Mouse (Mus musculus): ENCODE data around the gene Bzw1.
"Not testable (repeated sequence)": the region's sequence is repeated elsewhere in the genome, so short reads cannot be mapped to it uniquely, and the experiment has no call there.

Gene Bzw1

DNA sequence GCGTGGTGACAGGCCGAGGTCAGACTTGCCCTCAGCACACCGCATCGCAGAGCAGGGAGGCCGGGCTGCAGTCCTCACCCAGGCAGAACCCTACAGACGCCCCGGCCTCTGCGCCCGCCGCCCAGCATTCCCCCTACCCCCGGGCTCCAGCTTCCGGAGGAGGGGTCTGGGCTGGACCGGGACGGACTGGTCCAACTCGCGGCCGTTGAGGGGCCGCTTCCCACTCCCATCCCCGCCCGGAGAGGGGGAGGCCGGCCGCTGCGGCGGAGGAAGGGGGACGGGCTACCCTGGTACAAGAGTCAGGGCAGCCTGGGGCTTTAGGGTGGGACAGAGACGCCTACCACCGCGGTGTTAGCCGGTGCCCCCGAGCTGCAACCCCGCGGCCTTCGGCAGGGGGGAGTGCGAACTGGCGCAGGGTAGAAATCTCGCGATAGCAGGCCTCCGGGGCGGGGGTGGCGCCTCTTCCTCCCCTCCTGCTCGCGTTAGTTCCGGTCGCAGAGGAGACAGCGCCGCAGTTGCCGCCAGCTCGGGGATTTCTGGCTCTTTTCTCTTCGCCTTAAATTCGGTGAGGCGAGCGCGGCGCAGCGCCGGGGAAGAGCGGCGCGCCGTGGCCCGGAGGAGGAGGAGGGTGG lies at the start of gene Bzw1:
TSS of gene Bzw1 (plus strand) at position 247 of the 632 bp plus-strand sequence.
- peak; percentile 87 for DNase-seq (ENCODE audit: low spot score)

DNA sequence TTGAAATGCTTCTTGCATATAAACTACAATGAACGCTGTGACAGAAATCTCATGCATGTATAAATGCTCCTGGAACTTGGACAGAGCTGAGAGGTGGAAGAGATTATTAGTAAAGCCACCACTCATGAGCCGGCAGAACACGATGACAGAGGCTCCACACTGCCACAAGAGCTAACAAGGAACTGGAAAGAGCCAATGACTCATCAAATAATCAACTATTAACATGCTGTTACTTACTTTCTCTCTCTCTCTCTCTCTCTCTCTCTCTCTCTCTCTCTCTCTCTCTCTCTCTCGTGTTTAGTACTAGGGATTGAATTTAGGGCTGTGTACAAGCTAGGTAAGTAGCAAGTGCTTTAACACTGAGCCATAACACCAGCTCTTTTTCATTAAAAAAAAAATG lies 48.8 kb upstream of the Bzw1 start:
- DNase-seq (ENCODE audit: low spot score) = no peak

DNA sequence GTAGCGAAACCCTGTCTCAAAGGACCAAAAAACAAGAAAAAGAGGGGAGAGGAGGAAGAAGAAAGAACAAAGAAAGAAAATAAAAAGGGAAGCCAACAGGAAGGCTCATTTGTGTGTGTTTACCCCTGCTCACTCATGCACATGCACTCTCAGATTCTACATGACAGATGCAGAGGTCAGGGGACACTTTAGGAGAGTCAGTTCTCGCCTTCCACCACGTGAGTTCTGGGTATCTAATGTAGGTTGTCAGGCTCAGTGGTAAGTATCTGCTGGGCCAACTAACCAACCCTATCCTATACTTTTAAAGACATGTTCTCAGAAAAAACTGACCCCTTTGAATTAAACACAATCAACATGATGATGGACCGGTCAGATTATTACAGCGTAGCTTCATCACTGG lies 48.1 kb upstream of the Bzw1 start:
- no peak for DNase-seq (ENCODE audit: low spot score)

DNA sequence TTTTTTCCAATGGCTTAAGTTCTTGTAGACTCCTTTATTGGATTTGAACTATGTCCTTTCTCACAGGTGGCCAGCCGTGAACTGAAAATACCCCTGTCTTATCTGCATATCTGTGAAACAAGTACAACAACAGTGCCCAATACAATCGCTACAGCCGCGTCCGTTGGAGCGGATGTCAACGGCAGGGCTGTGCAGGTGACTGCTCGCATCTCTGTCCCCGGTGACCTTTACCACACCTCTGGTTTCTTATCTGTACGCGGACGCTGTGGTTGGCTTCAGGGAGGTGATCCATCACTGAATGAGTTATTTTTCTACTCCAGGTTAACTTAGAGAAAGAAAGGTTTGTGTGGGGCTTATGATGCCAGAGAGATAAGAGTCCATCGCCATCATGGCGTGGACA lies 46.5 kb upstream of the Bzw1 start:
- no peak for DNase-seq (ENCODE audit: low spot score)

DNA sequence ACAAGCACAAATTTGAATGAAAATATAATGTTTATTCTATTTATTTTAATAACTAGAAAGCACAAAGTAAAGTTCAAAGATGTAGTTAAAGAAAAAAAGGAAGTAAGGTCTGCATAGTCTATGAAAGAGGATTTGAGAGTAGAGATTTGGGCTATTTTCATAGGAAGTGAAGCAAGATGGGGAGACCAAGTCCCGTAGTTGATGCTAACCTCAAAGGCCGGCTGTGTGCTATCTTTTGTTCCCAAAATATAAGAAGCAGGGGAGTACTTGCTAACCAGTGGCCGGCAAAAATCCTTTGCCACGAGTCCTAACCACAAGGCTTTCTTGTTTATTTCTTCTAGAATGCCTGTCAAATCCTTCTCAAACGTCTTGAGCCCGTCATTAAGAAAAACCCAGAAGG lies 44.0 kb upstream of the Bzw1 start:
- DNase-seq (ENCODE audit: low spot score) = no peak

DNA sequence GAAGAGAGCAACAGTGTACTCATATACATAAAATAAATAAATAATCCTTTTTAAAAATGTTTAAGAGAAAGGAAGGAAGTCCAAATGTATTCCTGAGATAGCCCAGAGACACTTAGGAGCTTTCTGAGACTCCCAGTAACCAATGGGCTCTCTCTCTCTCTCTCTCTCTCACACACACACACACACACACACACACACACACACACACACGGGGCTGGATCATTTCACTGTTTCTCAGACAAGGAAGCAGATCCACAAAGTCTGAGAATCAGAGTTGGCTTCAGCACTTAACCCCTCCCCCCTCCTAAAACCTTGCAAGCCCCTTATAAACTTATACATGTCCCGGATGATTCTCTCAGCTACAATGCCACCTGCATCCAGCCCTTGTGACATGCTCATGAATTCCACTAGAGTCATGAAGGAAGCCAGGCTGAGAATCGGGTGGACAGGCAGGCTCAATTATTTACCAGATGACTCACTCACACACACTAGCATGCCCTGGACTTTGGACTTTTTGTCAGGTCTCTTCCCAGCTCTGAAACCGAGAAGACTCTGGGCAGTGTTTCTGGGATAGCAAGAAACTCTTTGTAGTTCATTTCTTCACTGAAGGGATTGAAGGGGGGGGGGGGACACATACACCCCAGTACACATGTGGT lies 39.3 kb upstream of the Bzw1 start:
- DNase-seq (ENCODE audit: low spot score) = no peak

DNA sequence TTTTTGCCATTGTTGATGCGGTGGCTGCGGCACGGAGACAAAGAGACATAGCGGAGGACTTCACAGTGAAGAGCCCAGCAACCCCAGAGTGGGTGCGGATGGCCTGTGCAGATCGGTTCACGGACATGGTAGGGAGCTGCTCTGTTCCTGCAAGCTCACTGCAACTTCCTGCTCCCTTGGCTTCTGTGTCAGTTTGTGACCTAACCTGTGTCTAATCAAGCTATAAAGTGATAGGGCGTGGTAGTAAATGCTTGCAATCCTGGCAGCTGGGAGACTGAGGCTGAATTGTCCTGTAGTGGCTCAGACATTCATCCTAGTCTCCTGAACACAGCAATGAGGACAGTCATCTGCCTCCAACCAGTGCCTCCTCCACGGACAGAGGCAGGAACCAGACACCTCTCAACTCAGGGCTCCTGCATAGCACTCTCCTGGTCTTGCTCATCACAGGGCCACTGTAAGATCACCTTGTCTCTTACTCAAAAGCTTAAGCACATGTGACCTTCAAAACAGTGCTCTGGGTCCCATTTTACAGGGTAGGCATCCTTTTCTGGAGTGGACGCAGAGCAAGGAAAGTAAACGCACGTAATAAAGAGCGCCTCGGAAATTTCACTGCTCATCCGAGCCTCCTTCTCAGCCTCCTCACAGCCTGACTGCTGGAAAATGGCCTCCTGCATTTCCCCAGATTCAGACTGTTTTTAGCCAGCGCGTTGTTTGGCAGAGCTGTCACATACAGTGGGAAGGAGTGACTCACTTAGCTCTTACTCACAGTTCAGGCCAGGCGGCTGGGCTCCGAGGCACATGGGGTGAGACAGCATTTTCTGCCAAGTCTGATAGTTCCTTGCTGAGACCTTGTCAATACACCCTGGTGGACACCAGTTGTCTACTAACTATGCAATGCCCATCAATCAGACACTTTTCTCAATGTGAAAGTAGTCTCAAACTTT lies 33.5 kb upstream of the Bzw1 start:
- DNase-seq (ENCODE audit: low spot score) = peak; percentile 12

DNA sequence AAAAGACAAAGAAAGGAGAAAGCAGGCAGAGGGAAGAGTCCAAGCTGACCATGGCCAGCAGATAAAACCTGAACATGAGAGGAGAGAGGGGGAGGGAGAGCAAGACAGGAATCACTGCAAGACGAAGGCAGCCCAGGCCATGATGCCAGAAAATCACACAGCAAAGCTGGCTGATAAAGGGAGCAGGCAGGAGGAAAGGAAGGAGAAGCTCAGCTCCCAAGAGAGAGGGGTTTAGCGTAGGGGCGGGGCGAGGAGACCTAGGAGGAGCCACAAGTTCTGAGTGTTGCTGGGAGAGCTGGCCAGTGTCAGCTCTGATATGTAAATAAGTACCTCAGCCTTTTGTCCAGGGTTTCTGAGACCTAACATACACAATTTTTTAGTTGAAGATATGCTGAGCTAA lies 30.4 kb upstream of the Bzw1 start:
- DNase-seq (ENCODE audit: low spot score) = no peak

DNA sequence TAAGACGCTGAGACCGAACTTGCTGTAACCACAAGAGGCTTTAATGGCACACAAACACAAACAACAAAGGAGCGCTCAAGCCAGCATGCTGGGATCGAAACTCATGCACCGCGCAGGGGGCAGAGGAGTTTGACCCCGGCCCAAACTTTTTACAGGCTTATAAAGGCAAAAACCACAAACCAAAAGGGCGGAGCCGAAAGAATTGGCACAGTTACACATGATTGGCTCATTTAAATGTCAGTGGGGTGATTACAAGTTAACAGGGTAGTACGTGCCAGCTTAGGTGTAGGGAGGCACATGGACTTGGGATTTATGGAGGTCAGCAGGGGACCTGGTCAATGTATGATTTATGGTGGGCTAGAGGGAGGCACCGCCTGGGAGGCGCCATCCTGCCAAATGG lies 28.1 kb upstream of the Bzw1 start:
- DNase-seq (ENCODE audit: low spot score) = no peak

DNA sequence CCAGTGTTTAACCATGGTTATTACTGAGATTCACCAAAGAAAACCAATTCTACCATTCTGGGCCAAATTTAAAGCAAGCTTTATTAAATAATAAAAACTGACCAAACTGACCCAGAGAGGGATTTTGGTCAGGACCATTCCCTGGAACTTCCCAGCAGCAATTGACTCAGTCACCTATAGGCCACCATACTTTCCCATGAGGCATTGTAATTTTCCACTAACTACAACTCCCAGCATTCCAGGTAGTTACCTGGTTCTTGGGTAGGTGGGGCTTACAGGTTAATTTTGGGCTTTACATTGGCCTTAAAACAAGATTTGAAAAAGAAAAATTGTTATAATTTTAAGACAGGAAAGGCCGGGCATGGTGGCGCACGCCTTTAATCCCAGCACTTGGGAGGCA lies 26.9 kb upstream of the Bzw1 start:
- no peak for DNase-seq (ENCODE audit: low spot score)

DNA sequence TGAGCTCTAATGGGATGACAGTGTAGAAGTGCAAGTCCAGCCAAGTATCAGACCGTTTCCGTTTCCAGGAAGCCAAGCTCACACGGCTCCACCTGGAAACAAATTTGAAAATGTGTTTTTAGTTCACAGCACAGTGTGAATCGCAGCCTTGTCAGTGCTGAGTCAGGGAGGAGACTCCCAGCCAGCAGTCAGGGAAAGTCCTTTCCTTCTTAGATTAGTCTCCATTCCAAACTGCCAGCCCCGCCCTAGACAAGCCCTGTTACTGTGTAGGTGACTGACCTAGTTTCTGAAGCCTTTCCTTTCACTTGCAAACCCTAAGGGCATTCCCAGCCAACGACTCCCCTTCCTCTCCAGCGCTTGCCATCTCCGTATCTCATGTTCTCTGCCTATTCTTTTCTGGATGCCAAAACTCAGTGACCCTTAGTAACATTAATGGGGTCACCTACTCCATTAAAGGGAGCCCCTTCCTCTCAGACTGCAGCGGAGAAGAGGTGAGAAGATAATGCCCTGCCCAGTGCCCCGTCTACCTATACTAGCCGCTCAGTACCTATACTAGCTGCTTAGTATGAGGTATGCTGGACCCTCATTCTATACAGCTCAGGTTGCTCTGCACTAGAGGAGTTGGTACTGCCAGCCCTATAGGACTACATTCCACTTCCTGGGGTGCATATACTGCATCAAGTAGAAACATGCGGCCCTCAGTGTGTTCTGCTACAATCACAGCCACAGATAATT lies 25.8 kb upstream of the Bzw1 start:
- DNase-seq (ENCODE audit: low spot score) = peak; percentile 14

DNA sequence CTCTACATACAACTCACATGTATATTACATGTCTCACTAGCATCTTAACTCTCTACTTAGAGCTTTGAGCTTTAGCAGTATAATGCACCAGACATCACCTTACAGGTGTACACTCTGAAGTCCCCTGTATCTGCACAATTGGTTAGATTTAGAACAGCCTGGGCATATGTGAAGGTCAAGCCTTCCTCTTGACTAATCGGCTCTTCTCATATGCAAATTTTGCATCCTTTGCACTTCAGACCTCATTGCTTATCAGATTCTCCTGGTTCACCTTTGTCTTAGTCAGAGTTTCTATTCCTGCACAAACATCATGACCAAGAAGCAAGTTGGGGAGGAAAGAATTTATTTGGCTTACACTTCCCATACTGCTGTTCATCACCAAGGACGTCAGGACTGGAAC lies 23.0 kb upstream of the Bzw1 start:
- DNase-seq (ENCODE audit: low spot score) = no peak

DNA sequence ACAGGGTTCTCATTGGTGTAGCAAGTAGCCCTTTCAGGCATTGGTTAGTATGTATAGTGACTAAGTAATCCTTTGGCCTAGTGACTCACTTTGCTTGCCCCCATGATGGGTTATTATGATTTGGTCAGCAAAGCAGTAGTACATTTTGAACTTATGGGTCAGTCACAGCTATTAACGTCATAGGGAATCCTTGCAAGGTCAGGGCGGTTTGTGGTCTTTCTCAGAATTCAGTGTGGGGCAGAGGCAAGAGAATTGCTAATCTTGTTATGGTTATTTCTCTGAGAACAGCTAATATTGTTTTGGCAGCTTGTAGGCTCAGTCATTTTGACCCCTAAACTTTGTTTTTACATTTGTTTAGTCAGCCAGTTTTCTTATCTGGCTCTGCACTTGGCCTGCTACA lies 18.4 kb upstream of the Bzw1 start:
- DNase-seq (ENCODE audit: low spot score) = not testable (repeated sequence)

DNA sequence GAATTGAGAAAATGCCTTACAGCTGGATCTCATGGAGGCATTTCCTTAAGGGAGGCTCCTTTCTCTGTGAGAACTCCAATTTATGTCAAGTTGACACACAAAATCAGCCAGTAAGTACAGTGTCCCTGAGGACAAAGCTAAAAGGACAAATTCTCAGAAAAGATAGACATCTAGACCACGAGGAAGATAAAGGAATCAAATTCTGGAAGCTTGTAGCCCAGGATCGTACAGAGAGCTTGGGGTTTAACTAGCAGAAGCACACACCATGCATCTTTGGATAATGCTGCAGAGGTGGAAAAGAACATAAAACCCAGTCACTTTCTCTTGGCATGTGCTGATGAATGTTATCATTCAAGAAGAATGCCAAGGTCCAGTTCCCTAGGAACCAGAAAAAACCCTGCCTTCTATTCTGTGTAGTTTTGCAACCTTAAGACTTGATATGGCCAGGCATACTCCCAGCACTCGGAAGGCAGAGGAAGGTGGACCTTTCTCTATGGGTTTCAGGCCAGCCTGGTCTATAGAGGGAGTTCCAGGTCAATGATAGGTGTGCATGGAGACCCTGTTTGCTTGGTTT lies 17.0 kb upstream of the Bzw1 start:
- no peak for DNase-seq (ENCODE audit: low spot score)

DNA sequence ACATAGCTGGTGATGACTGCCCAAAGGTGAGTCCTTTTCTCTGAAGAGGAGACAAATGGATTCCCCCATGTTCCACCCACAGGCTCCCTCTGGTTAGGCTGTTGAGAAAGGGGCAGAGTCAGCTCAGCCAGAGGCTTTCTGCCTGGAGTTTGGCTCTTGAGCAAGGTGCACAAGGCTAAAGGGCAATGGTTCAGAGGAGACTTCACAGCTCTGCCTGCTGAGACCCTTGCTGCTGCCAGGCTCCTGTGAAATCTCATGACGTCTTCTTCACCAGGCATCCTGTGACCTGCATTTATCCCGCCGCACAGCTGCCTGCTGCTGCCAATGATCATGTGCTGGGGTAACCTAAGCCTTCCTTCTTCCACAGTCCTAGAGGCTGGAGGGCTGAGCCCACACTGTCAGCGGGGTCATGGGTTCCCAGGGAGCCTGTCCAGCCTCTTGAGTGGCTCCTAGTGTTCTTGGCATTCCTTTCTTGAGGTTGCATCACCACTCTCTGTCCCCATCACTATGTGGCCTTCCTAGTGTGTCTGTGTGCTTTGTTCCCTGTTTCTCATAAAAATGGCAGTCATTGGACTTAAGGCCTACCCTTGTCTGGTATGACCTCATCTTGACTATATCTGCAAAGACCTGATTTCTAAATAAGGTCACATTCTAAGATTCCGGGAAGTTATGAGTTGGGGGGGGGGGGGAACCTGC lies 10.0 kb upstream of the Bzw1 start:
- no peak for DNase-seq (ENCODE audit: low spot score)

DNA sequence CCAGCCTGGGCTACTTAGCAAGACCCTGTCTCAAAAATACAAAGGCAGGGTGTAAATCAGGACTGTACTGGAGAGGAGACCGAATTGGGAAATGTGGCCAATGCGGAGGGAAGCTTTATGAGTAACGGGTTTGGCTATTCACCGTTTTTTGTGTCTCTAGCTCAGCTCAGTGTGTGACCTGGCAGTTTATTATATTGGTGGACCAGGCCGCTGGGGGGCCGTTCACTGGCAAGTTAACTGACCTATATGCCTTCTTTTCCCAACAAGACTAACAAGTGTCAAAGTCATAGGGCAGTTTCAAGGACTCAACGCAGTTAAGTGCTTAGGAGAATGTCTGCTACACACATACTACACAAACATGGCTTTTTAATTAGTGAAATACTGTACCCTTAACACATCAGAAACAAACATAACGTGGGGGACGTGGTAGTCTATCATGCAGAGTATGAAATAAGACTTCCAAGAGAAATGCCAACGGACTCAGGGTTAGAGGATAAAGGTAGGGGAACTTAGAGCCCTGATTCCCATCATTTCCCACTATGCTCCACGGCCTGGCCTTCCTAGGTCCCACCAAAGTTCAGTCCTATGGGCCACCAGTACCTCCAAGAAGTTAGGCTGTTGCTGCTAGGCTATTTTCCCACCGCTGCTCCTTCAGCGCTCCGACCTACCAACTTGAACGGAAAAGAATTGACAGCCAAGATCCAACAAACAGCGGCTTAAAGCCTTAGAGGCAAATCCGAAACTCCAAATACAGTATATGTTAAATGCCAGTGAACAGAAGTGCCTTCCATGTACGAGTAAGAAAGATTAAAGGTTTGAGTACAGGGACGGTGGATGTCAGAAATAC lies 1.1 kb upstream of the Bzw1 start:
- peak; percentile 31 for DNase-seq (ENCODE audit: low spot score)

DNA sequence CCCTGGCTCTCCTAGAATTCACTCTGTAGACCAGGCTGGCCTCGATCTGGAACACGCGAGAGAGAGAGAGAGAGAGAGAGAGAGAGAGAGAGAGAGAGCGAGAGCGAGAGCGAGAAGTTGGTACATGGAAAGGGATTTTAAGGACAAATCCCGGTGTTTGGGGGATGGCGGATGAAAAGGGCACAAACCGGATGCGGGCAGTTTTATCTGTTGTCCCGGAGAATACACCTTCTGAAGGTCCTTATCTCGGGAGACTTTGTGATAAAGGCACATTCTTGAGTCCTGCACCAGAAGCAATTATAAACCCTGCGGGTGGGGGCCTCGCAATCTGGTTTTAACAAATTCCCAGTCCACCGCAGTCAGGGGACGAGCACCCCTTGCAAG lies 438 bp upstream of the Bzw1 start:
- DNase-seq (ENCODE audit: low spot score) = peak; percentile 20

DNA sequence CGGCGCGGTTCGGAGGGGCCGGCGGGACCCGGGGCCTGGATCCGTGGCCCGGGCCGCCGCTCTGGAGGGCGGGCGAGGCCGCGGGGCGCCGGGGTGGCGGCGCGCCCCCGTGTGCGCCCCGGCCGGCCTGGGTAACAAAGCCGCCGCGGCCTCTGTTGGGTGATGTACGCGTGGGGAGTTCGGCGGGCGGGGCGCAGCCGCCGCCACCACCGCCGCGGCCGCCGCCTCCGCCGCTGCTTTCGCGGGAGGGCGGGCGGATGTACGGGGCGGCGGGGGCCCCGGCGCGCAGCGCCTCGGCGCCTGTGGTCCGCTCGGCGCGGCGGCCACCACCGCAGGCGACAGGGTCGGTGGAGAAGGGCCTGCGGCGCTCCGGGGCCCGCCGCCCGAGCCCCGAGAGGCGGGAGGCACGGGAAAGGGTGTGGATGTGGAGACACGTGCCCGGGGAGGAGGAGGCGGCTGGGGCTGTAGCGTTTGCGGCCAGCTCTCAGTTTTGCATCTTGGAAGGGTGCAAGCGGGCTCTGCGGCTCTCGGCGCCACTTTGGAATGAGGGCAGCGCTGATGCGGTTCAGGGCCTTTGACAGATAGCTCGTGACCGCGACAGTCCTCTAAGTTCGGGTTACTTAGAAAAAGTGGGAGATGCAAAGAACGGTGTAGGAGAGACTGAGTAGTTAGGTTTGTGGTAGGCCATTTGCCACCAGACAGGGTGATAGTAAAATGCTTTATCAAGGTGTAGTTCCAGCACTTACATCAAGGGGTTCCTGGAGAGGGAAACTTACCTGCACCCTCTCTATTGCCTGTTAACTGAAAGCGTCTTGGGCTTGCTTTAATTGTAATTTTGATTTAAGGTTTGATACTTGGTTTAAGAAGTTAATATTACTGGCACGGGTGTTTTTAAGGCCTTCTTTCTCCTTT lies 842 bp downstream of the Bzw1 start:
- DNase-seq (ENCODE audit: low spot score) = peak; percentile 53

DNA sequence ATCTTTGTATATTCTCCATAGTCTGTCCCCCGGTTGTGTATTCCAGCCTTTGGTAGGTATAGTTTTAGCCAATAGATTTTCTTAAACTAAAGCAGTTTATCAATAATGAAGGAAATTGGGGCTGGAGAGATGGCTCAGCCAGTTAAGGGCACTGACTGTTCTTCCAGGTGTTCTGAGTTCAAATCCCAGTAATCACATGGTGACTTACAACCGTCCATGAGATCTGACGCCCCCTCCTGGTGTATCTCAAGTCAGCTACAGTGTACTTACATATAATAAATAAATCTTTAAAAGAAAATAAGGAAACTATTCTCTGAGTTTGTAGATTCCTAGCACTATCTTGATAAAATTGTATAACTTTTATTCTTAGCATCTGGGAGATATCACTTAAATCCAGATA lies 2.6 kb downstream of the Bzw1 start:
- DNase-seq (ENCODE audit: low spot score) = no peak

All from c-Kit-positive CD71-positive TER-119-positive erythroid progenitor cells, embryonic 14.5 days (primary cell).